Mouse (Mus musculus): ENCODE data around the gene Gm10037. TPM values are rescaled to one million over a fixed set of nuclear protein-coding genes. Genes with fewer than 3 reads are reported as not detected.
"Not testable (repeated sequence)": the region's sequence is repeated elsewhere in the genome, so short reads cannot be mapped to it uniquely, and the experiment has no call there.

Gene Gm10037
- polyA plus RNA-seq, 1 experiment: not detected

- H3K27me3 ChIP-seq (ENCODE audit: control insufficient read depth, insufficient read depth, insufficient read length): no peaks in the 10 kb centered on the region
- no peaks in the 10 kb centered on the region for H3K79me3 ChIP-seq (ENCODE audit: low read depth)
- H3ac ChIP-seq (ENCODE audit: control insufficient read depth, insufficient read length, low read depth): no peak overlapping the region
- H3K4me3 ChIP-seq (ENCODE audit: insufficient read depth, poor library complexity, severe bottlenecking): no peak overlapping the region
- no peaks in the 10 kb centered on the region for H3K36me3 ChIP-seq (ENCODE audit: control insufficient read depth, insufficient read depth)
- TF ChIP-seq CEBPB (IDR thresholded peaks at IDR 0.05; ENCODE audit: low read depth) (no peak), CTCF (IDR thresholded peaks at IDR 0.05; ENCODE audit: control insufficient read depth, insufficient read depth, insufficient read length) (no peak), MYOG (IDR thresholded peaks at IDR 0.05; ENCODE audit: control insufficient read depth, extremely low read depth, insufficient read length) (no peak), MAX (IDR thresholded peaks at IDR 0.05) (no peak), MYOD1 (IDR thresholded peaks at IDR 0.05; ENCODE audit: control insufficient read depth, insufficient read length, low read depth) (no peak), USF1 (IDR thresholded peaks at IDR 0.05; ENCODE audit: low read depth) (no peak)
- no peaks in the 10 kb centered on the region for H3K79me2 ChIP-seq (ENCODE audit: control insufficient read depth, insufficient read depth)
Observed at GRCm38 (mm10) chr13:67862508-67862907, 31.6 kb downstream of the Gm10037 start.

DNA sequence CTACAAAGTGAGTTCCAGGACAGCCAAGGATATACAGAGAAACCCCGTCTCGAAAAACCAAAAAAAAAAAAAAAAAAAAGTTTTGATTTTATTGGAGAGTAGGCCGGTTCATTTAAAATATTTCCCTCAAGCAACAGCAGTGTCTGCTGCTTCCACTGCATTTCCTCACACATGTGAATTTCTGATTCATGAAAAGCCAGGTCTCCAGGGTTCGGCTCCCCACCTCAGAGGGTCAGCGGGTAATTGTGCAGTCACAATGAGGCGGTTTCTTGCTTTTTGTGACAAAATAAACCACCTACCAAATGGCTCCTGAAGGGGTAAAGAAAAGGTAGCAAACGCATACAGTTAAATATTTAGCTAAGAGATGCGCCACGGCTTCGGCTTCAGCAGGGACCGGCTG is 32.1 kb downstream of the Gm10037 start, which contains the start of gene BC048507:
BC048507 (plus strand) TSS at position 301 of the 400 bp plus-strand sequence.
- Histone ChIP-seq H3K27me3 (ENCODE audit: control insufficient read depth, insufficient read depth, insufficient read length) (no peaks in the 10 kb centered on the region), H3K79me3 (ENCODE audit: low read depth) (no peaks in the 10 kb centered on the region), H3K79me2 (ENCODE audit: control insufficient read depth, insufficient read depth) (no peaks in the 10 kb centered on the region), H3K36me3 (ENCODE audit: control insufficient read depth, insufficient read depth) (no peaks in the 10 kb centered on the region), H3ac (ENCODE audit: control insufficient read depth, insufficient read length, low read depth) (no peak within 1 kb of the TSS), H3K4me3 (ENCODE audit: insufficient read depth, poor library complexity, severe bottlenecking) (no peak within 1 kb of the TSS)
- TF ChIP-seq MYOD1 (IDR thresholded peaks at IDR 0.05; ENCODE audit: control insufficient read depth, insufficient read length, low read depth) (no peak), CEBPB (IDR thresholded peaks at IDR 0.05; ENCODE audit: low read depth) (no peak), USF1 (IDR thresholded peaks at IDR 0.05; ENCODE audit: low read depth) (no peak), CTCF (IDR thresholded peaks at IDR 0.05; ENCODE audit: control insufficient read depth, insufficient read depth, insufficient read length) (no peak), MYOG (IDR thresholded peaks at IDR 0.05; ENCODE audit: control insufficient read depth, extremely low read depth, insufficient read length) (no peak), MAX (IDR thresholded peaks at IDR 0.05) (no peak), FOSL1 (IDR thresholded peaks at IDR 0.05; ENCODE audit: insufficient read depth, low read length, poor library complexity, severe bottlenecking) (no peak)

DNA sequence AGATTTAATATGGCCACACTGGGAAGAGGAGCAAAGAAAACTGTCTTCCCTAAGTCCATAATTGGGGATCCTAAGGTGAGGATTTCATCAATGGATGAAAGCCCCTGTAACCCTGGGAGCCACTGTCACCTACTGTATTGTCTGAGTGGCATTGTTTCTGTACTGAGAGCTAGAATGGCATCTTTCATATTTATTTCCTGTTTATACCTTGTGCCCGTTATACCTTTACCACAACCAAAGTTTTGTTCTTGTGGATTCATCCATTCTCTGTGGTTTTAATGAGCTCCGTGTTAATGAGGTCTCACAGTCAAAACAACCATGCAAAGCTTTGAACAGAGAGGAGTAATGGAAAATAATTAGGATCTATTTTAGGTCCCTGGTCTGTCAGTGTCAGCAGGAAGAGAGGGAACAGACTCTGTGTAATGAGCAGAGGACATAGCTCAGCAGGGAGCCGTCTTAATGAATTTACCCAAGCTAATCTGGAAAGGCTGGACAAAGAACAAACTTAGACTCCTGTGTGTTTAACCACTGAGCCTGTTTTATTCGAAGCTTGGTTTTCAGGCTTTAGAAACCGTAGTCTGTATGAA is 34.0 kb downstream of the Gm10037 start:
- TF ChIP-seq CTCF (IDR thresholded peaks at IDR 0.05; ENCODE audit: control insufficient read depth, insufficient read depth, insufficient read length): no peak
- no peak for TF ChIP-seq FOSL1 (IDR thresholded peaks at IDR 0.05; ENCODE audit: insufficient read depth, low read length, poor library complexity, severe bottlenecking)
- no peak for TF ChIP-seq CEBPB (IDR thresholded peaks at IDR 0.05; ENCODE audit: low read depth)
- no peak for TF ChIP-seq USF1 (IDR thresholded peaks at IDR 0.05; ENCODE audit: low read depth)
- TF ChIP-seq MYOG (IDR thresholded peaks at IDR 0.05; ENCODE audit: control insufficient read depth, extremely low read depth, insufficient read length): no peak
- TF ChIP-seq MYOD1 (IDR thresholded peaks at IDR 0.05; ENCODE audit: control insufficient read depth, insufficient read length, low read depth): no peak
- Histone ChIP-seq H3K79me3 (ENCODE audit: low read depth) (no peaks in the 10 kb centered on the region), H3K27me3 (ENCODE audit: control insufficient read depth, insufficient read depth, insufficient read length) (no peaks in the 10 kb centered on the region)

GRCm38 (mm10) chr13:67867899-67868298 is 37.0 kb downstream of the Gm10037 start:
- TF ChIP-seq MYOG (IDR thresholded peaks at IDR 0.05; ENCODE audit: control insufficient read depth, extremely low read depth, insufficient read length) (no peak), MYOD1 (IDR thresholded peaks at IDR 0.05; ENCODE audit: control insufficient read depth, insufficient read length, low read depth) (no peak), CTCF (IDR thresholded peaks at IDR 0.05; ENCODE audit: control insufficient read depth, insufficient read depth, insufficient read length) (no peak), CEBPB (IDR thresholded peaks at IDR 0.05; ENCODE audit: low read depth) (no peak), USF1 (IDR thresholded peaks at IDR 0.05; ENCODE audit: low read depth) (no peak), MAX (IDR thresholded peaks at IDR 0.05) (no peak), FOSL1 (IDR thresholded peaks at IDR 0.05; ENCODE audit: insufficient read depth, low read length, poor library complexity, severe bottlenecking) (no peak)
- H3K79me2 ChIP-seq (ENCODE audit: control insufficient read depth, insufficient read depth): no peaks in the 10 kb centered on the region
- H3K27me3 ChIP-seq (ENCODE audit: control insufficient read depth, insufficient read depth, insufficient read length): no peaks in the 10 kb centered on the region
- no peaks in the 10 kb centered on the region for H3K79me3 ChIP-seq (ENCODE audit: low read depth)
- H3ac ChIP-seq (ENCODE audit: control insufficient read depth, insufficient read length, low read depth): no peak overlapping the region
- no peaks in the 10 kb centered on the region for H3K36me3 ChIP-seq (ENCODE audit: control insufficient read depth, insufficient read depth)
- H3K4me3 ChIP-seq (ENCODE audit: insufficient read depth, poor library complexity, severe bottlenecking): no peak overlapping the region

More for the DNA sequence above, 34.0 kb downstream of the Gm10037 start:
- H3ac ChIP-seq (ENCODE audit: control insufficient read depth, insufficient read length, low read depth): no peak overlapping the region
- H3K36me3 ChIP-seq (ENCODE audit: control insufficient read depth, insufficient read depth): no peaks in the 10 kb centered on the region
- H3K4me3 ChIP-seq (ENCODE audit: insufficient read depth, poor library complexity, severe bottlenecking): no peak overlapping the region
- H3K79me2 ChIP-seq (ENCODE audit: control insufficient read depth, insufficient read depth): no peaks in the 10 kb centered on the region

GRCm38 (mm10) chr13:67876049-67876698 is 45.3 kb downstream of the Gm10037 start:
- H3K79me2 ChIP-seq (ENCODE audit: control insufficient read depth, insufficient read depth); H3K27me3 ChIP-seq (ENCODE audit: control insufficient read depth, insufficient read depth, insufficient read length); H3ac ChIP-seq (ENCODE audit: control insufficient read depth, insufficient read length, low read depth); H3K36me3 ChIP-seq (ENCODE audit: control insufficient read depth, insufficient read depth); H3K79me3 ChIP-seq (ENCODE audit: low read depth); H3K4me3 ChIP-seq (ENCODE audit: insufficient read depth, poor library complexity, severe bottlenecking): not testable (repeated sequence)

Data from C2C12 (cell line).